Mouse (Mus musculus): Measurements from ENCODE around the gene Mad2l1. TPM values are rescaled to one million over a fixed set of nuclear protein-coding genes. Genes with fewer than 3 reads are reported as not detected.

Mad2l1 gene
- 24.8 TPM for polyA plus RNA-seq (2017; shearing (Covaris generic))

DNA sequence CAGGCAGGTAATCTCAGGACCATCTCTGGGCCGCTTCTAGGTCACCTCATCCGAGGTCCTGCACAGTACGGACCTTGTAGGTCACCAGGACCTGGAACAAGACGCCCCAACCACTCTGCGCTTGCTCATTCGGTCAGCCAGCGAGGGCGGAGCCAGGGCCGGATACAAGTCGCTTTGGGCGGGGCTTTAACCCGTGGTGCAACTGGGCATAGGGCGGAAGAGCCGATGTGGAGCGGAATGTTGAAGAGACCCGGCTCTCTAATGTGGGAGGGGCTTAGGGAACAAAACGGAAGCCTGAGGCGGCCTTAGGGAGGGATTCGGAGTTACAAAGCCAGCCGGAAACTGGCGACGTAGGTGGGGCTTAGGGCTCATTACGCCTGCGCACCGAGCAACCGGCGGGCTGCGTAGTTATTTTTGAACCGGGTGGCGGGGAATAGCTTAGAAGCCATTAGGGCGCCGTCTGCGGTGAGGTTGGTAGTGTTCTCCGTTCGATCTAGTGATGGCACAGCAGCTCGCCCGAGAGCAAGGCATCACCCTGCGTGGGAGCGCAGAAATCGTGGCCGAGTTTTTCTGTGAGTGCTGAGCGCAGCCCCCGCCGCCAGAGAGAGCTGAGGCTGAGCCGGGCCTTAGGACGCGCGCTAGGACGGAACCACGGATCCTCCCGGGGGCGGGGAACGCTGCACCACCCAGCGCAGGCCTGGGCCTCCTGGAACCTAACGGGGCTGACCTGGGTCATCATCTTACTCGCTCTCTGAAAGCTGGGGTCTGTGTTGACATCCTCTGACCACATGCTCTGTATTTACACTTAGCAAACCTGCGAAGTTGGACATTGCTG lies at the start of gene Mad2l1:
TSS of gene Mad2l1 (plus strand) at position 363 of the 835 bp plus-strand sequence.

GRCm38 (mm10) chr6:66559996-66560395 lies 24.8 kb downstream of the Mad2l1 start, which contains the start of gene Vmn1r32:
Gene Vmn1r32 (minus strand): TSS chr6:66560096.

Other genes starting within 250 kb of the Mad2l1 start
- not detected for gene Vmn1r32, start 24.7 kb downstream of the Mad2l1 start, polyA plus RNA-seq (2017; shearing (Covaris generic))
- not detected for gene Vmn1r33, start 82.9 kb downstream of the Mad2l1 start, polyA plus RNA-seq (2017; shearing (Covaris generic))
- gene Vmn1r34, start 108.5 kb downstream of the Mad2l1 start, polyA plus RNA-seq (2017; shearing (Covaris generic)), result not detected
- not detected for gene Vmn1r35, start 150.5 kb downstream of the Mad2l1 start, polyA plus RNA-seq (2017; shearing (Covaris generic))
- not detected for gene Vmn1r36, start 183.8 kb downstream of the Mad2l1 start, polyA plus RNA-seq (2017; shearing (Covaris generic))
- not detected for gene Vmn1r37, start 194.0 kb downstream of the Mad2l1 start, polyA plus RNA-seq (2017; shearing (Covaris generic))
- gene Vmn1r38, start 247.2 kb downstream of the Mad2l1 start, polyA plus RNA-seq (2017; shearing (Covaris generic)), result 0.07 TPM

Data from activated CD4-positive, CD25-positive, alpha-beta regulatory T cell, adult 9 weeks (primary cell).